Mouse (Mus musculus) midbrain, embryonic 14.5 days (tissue): ENCODE results near the gene Zfp248. TPM values are rescaled to one million over a fixed set of nuclear protein-coding genes. Genes with fewer than 3 reads are reported as not detected.

Experiments
- ATAC-seq: fragments of 200-750 bp; cut with Nextera tagmentation; 2 replicates; pipeline ENCODE4 v1.8.0; 2017; ENCODE audit warnings: moderate number of reproducible peaks, moderate library complexity; ENCODE audit not compliant: low FRiP score, low TSS enrichment
- DNase-seq: peaks from one replicate; pipeline ENCODE4 v3.0.0-alpha.2; 2015
- H3K27ac ChIP-seq: fragments of 300-500 bp; sonication (generic); replicated peaks from 2 replicates; pipeline ENCODE4 v1.5.1; 2014; ENCODE audit warnings: mild to moderate bottlenecking, low read depth, low read length, moderate library complexity
- H3K27me3 ChIP-seq: fragments of 300-500 bp; sonication (generic); 2 replicates; pipeline ENCODE4 v1.6.1; 2014; ENCODE audit warnings: low read length, control low read depth, mixed read lengths; ENCODE audit not compliant: control insufficient read depth, insufficient read depth
- H3K36me3 ChIP-seq: fragments of 300-500 bp; sonication (generic); 2 replicates; pipeline ENCODE4 v1.6.1; 2014; ENCODE audit warnings: low read length, control low read depth; ENCODE audit not compliant: control insufficient read depth, insufficient read depth
- H3K4me1 ChIP-seq: fragments of 300-500 bp; sonication (generic); 2 replicates; pipeline ENCODE4 v1.6.1; 2014; ENCODE audit warnings: mild to moderate bottlenecking, antibody characterized with exemption, low read length, control low read depth; ENCODE audit not compliant: control insufficient read depth, insufficient read depth
- H3K4me2 ChIP-seq: fragments of 300-500 bp; sonication (generic); 2 replicates; pipeline ENCODE4 v1.6.1; 2014; ENCODE audit warnings: mild to moderate bottlenecking, low read length, moderate library complexity
- H3K4me3 ChIP-seq: fragments of 300-500 bp; sonication (generic); replicated peaks from 2 replicates; pipeline ENCODE4 v1.5.1; 2014; ENCODE audit warnings: low read depth, low read length
- H3K9ac ChIP-seq: fragments of 300-500 bp; sonication (generic); replicated peaks from 2 replicates; pipeline ENCODE4 v1.6.1; 2014; ENCODE audit warnings: mild to moderate bottlenecking, low read length, moderate library complexity
- H3K9me3 ChIP-seq: fragments of 300-500 bp; sonication (generic); 2 replicates; pipeline ENCODE4 v1.6.1; 2016; ENCODE audit warnings: low read length, control low read depth, mixed read lengths; ENCODE audit not compliant: control insufficient read depth
- WGBS: fragments of 180-500 bp; shearing (Covaris S2); extraction: QIAGEN DNeasy Blood & Tissue Kit; methylation state at CpG from one replicate; pipeline ENCODE4 v1.1.7; 2014; 5-methylcytosine and 5-hydroxymethylcytosine counted together
- polyA plus RNA-seq: library from polyadenylated mRNA; unstranded; fragments of >200 nt; fragmentation: Nextera tagmentation; extraction: Ambion mirVana; gene quantifications from 2 replicates; pipeline ENCODE4 v1.2.1, GENCODE M21; 2014

The Zfp248 gene
- polyA plus RNA-seq, 1 experiment from 2014 or later, result 15.8 TPM

DNA sequence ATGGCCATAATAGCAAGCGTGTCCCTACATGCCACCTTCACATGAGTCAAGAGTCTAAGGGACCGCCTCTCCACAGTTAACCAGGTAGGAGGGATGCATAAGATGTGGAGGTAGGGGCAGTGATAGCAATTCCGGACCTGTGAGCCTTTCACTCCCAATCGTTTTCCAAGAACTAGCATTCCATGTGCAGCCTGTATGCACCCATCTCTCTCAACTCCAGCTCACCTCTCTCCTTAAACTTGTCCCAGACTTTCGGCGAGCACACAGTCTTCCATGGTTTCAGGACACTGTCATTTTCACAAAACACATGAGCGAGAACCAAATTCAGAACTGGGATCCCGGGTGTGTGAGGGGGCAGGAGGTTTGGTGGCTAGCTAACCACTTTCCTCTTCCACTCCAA, 876 bp downstream of the Zfp248 start:
- H3K36me3 ChIP-seq, result 0 out of 2 replicates have a peak, but pooled peaks cover 3% of the 10 kb centered on the region
- DNase-seq (no peak), ATAC-seq (0 out of 2 replicates have a peak, but pooled peaks have one; percentile 3)
- H3K4me2 ChIP-seq, result peak overlapping the region; percentile 78
- H3K4me3 ChIP-seq, result peak overlapping the region; percentile 66
- peak overlapping the region; percentile 98 for H3K27ac ChIP-seq
- H3K9me3 ChIP-seq, result no peaks in the 10 kb centered on the region
- WGBS, result 46% methylated on average over 8 of the region's 8 CpGs
- peaks cover 10% of the 10 kb centered on the region; the same call in 1 of the 2 replicates for H3K4me1 ChIP-seq
- peak overlapping the region; percentile 85 for H3K9ac ChIP-seq
- H3K27me3 ChIP-seq, result no peaks in the 10 kb centered on the region

DNA sequence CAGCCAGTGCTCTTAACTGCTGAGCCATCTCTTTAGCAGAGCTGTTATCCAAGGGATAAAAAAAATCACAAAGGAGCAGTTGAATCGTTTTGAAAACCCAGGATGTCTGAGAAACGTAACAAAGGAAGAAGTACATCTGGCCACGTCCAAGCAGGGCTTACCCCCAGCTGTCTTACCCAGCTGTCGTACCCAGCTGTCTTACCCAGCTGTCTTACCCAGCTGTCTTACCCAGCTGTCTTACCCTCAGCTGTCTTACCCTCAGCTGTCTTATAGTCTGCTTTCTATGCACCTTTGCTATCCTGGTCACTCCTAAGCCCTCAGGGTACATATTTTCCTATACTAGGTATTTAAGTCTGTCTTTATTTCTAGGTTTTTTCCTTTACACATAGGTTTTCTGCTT, 23.8 kb downstream of the Zfp248 start:
- no peak for ATAC-seq
- H3K9ac ChIP-seq, result no peak overlapping the region
- no peak overlapping the region for H3K4me2 ChIP-seq
- DNase-seq, result no peak
- 87% methylated on average over 4 of the region's 4 CpGs for WGBS
- no peaks in the 10 kb centered on the region for H3K27me3 ChIP-seq
- peaks cover 10% of the 10 kb centered on the region; the same call in 1 of the 2 replicates for H3K9me3 ChIP-seq
- no peaks in the 10 kb centered on the region for H3K4me1 ChIP-seq
- peaks cover 52% of the 10 kb centered on the region for H3K36me3 ChIP-seq
- H3K4me3 ChIP-seq, result no peak overlapping the region
- H3K27ac ChIP-seq, result no peak overlapping the region

DNA sequence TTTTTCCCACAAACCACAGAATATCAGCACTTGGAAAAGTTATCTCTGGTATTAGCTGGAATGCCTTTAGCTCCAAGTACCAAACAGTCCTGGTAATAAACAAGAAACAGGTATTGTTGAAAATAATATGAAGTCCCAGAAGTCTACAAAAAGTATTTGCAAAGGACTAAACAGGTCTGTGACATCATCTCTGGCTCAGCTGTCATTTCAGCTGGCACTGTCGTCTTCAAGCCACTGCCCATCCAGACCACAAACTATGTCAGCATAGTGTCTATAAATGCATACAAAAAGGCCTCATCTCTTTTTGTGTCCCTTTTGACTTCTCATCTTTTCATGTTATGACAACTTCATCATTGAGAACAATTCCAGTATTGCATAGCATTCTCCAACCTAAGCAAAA, 28.7 kb downstream of the Zfp248 start:
- 92% methylated on average over 1 of the region's 1 CpGs for WGBS
- Histone ChIP-seq H3K4me1 (no peaks in the 10 kb centered on the region), H3K4me2 (no peak overlapping the region), H3K9me3 (peaks cover 10% of the 10 kb centered on the region; the same call in 1 of the 2 replicates), H3K27me3 (no peaks in the 10 kb centered on the region), H3K27ac (no peak overlapping the region), H3K4me3 (no peak overlapping the region), H3K9ac (no peak overlapping the region), H3K36me3 (peaks cover 40% of the 10 kb centered on the region)
- DNase-seq (no peak), ATAC-seq (no peak)

DNA sequence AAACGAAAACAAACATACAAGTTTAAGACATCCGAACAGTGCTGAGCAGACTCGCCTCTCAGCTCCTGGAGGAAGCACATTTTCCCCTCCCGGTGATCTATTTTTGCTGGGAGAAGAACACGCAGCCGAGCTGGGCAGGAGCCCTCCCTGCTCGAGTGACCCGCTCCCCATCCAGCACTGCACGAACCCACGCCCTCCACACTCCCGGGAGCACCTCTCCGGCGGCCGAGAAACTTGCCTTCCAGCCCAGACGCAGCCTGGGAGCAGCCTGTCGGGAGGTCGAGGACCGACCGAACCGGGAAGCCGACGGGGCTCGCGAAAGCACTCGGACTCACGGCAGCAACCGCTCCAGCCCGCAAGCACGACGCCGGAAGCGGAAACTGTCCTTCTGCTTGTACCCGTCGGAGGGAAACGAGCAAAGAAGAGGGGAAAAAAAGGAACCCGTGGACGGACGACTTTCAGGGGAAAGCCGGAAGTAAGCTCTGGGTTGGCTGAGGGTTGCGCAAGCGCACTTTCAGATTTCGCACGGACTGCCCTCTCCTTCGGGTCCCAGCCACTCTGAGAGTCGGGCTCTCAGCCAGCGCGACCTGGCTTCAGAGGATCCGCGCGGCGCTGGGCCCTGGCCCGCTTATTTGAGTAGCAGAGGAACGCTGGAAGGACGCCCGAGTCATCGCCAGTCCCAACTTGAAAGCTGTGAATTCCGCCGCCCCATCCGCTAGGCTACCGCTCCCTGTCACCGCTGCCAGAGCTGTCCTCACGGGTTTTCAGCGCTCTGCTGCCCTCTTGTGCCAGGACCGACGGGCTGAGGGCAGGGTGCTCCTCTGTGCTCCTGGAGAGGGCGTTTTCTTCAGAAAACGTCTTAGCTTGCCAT, 36.0 kb downstream of the Zfp248 start, which contains the start of gene Bms1:
TSS of gene Bms1 (minus strand) at position 425 of the 871 bp plus-strand sequence.
- DNase-seq (peak; percentile 98), ATAC-seq (peak; percentile 96)
- Histone ChIP-seq H3K4me1 (peaks cover 13% of the 10 kb centered on the region), H3K4me2 (peak within 1 kb of the TSS; percentile 60), H3K9me3 (no peaks in the 10 kb centered on the region), H3K4me3 (peak within 1 kb of the TSS; percentile 78), H3K36me3 (peaks cover 27% of the 10 kb centered on the region), H3K27me3 (no peaks in the 10 kb centered on the region), H3K27ac (peak within 1 kb of the TSS; percentile 86), H3K9ac (peak within 1 kb of the TSS; percentile 72)
- under 1% methylated on average over 67 of the region's 67 CpGs for WGBS

DNA sequence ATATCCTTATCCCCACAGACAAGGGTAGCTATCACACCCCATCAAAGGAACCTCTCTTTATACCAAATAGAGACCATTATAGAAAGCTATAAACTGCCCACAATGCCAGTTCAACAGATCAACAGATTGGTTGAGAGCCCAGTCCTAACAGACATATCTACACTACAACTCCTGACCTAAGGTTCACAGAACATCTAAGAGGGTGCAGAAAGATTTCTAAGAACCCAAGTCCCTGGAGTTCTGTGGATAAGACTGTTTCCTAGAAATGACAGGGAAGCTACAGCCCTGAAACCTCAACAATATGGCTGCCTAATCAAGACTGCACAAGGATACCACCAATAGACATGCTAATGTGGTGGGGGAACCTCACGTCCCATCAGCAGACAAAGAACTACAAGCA, 44.9 kb downstream of the Zfp248 start:
- Histone ChIP-seq H3K27me3 (no peaks in the 10 kb centered on the region), H3K9ac (no peak overlapping the region), H3K36me3 (peaks cover 85% of the 10 kb centered on the region), H3K4me2 (no peak overlapping the region), H3K27ac (no peak overlapping the region), H3K4me3 (no peak overlapping the region), H3K4me1 (no peaks in the 10 kb centered on the region), H3K9me3 (no peaks in the 10 kb centered on the region)
- ATAC-seq (no peak), DNase-seq (no peak)
- 76% methylated on average over 1 of the region's 1 CpGs for WGBS

DNA sequence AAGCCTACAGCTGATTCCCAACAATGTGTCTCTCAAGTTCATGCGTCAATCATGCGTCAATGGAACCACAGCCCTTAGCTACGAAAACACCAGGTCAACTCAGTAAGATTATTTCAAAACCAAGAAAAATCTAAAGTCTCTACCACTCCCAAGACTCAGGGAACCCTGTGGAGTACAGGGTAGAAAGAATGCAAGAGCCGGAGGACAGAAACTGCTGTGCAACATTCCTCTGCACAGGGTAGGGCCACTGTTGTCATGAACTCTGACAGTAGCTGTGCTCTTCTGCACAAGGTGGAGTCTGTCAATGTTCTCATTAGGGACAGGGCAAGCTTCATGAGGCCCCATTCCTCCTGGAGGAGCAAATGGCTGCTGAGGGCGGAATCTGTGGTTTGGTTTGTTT, 46.8 kb downstream of the Zfp248 start:
- no peak overlapping the region for H3K4me3 ChIP-seq
- H3K4me2 ChIP-seq, result no peak overlapping the region
- peaks cover 85% of the 10 kb centered on the region for H3K36me3 ChIP-seq
- WGBS, result 96% methylated on average over 5 of the region's 5 CpGs
- no peaks in the 10 kb centered on the region for H3K4me1 ChIP-seq
- H3K9me3 ChIP-seq, result no peaks in the 10 kb centered on the region
- no peak overlapping the region for H3K27ac ChIP-seq
- no peaks in the 10 kb centered on the region for H3K27me3 ChIP-seq
- ATAC-seq (no peak), DNase-seq (no peak)
- no peak overlapping the region for H3K9ac ChIP-seq

DNA sequence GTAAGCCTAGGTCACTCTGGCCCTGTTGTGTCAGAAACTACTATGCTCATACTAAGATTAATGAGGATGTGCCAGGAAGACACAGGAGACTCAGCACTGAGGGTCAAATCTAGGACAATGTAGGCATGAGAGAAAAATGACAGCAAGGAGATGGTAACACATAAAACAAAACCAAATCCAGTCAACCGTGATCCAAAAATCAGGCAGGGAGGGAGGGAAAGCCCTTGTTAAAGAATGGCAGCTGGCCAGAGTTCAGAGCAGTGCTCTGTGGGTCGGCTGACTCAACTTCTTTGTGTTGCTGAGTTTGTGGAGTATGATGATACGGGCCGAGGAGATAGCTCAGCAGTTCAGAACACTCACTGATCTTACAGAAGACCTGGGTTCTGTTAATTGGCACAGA, 48.9 kb downstream of the Zfp248 start:
- WGBS, result 87% methylated on average over 4 of the region's 4 CpGs
- Histone ChIP-seq H3K27ac (no peak overlapping the region), H3K36me3 (peaks cover 85% of the 10 kb centered on the region)

DNA sequence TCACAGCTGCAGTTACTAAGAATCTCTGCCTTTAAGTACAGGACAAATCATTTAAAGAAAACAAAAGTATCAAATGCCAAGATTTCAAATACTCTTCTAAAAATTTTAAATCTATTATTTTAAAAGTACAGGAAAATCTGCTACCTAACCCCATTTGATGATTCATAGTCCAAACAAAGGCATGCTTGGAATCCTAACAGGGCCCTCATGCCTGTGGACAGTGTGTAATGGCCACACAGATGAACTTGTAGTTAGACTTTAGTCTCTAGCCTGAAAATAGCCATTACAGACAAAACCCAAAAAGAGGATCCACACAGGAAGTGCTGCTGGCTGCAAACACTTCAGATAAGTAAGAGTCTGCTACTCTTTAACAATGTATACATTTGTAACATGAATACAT, 64.6 kb downstream of the Zfp248 start:
- H3K36me3 ChIP-seq, result peaks cover 75% of the 10 kb centered on the region
- ATAC-seq, result no peak
- H3K9me3 ChIP-seq, result no peaks in the 10 kb centered on the region
- no peaks in the 10 kb centered on the region for H3K27me3 ChIP-seq
- no peak for DNase-seq
- H3K27ac ChIP-seq, result no peak overlapping the region
- no peak overlapping the region for H3K9ac ChIP-seq
- H3K4me1 ChIP-seq, result no peaks in the 10 kb centered on the region
- no peak overlapping the region for H3K4me3 ChIP-seq
- H3K4me2 ChIP-seq, result no peak overlapping the region

More for the DNA sequence above, 48.9 kb downstream of the Zfp248 start:
- H3K27me3 ChIP-seq, result no peaks in the 10 kb centered on the region
- no peak for ATAC-seq
- no peaks in the 10 kb centered on the region for H3K9me3 ChIP-seq
- no peak for DNase-seq
- no peak overlapping the region for H3K4me3 ChIP-seq
- no peak overlapping the region for H3K9ac ChIP-seq
- H3K4me1 ChIP-seq, result no peaks in the 10 kb centered on the region
- no peak overlapping the region for H3K4me2 ChIP-seq

DNA sequence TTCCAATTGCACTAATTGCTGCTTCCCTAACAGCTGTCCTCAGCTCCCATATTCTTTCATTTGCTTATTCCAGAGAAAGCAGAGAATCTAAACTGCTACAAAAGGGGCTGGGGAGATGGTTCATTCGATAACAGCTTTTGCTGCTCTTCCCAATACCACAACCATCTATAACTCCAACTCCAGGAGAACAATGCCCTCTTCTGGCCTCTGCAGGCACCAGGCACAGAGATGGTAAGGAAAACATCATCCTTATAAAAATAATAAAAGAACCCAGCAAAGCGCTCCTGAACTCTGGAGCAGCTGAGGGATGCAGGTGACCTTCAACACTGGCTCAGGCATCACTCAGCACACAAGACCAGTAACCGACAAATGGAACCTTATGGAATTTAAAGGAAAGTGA, 69.4 kb downstream of the Zfp248 start:
- Histone ChIP-seq H3K36me3 (peaks cover 60% of the 10 kb centered on the region), H3K9me3 (no peaks in the 10 kb centered on the region), H3K27ac (no peak overlapping the region), H3K4me2 (no peak overlapping the region), H3K9ac (no peak overlapping the region), H3K4me1 (no peaks in the 10 kb centered on the region), H3K4me3 (no peak overlapping the region), H3K27me3 (no peaks in the 10 kb centered on the region)
- no peak for ATAC-seq
- 92% methylated on average over 3 of the region's 3 CpGs for WGBS
- DNase-seq, result no peak
